Mouse (Mus musculus) liver, adult 2 months (tissue): ENCODE results near the gene Map3k15.

Source experiments
- CTCF ChIP-seq: fragments of 200-500 bp; IDR thresholded peaks from 2 replicates; pipeline ENCODE4 v1.5.1; 2011; ENCODE audit warnings: low read depth, low read length, control low read depth
- POLR2A ChIP-seq: fragments of 200-500 bp; IDR thresholded peaks from 2 replicates; pipeline ENCODE4 v1.6.1; 2011; ENCODE audit warnings: low read length, control low read depth; ENCODE audit not compliant: insufficient read depth; ENCODE audit errors: extremely low read depth

DNA sequence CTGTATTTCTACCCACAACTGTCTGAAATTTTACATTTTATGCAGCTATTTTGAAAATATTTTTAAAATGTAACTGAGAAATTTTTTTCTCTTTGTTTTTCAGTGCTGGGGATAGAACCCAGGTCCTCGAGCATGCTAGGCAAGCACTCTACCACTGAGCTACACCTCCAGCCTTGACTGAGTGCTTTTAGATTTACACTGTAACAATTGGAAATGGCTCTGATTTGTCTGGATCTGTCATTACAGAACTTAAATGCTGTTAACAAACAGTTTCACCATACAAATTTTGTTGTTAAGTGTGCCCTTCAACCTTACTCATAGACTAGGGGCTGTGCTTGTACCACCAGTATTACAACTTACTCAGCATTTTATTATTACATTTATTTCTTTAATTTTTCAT, 103.7 kb downstream of the Map3k15 start:
- TF ChIP-seq POLR2A (no peak), CTCF (no peak)
